8 mouse cellular contexts compared by ENCODE assay signal in the genomic region with DNA sequence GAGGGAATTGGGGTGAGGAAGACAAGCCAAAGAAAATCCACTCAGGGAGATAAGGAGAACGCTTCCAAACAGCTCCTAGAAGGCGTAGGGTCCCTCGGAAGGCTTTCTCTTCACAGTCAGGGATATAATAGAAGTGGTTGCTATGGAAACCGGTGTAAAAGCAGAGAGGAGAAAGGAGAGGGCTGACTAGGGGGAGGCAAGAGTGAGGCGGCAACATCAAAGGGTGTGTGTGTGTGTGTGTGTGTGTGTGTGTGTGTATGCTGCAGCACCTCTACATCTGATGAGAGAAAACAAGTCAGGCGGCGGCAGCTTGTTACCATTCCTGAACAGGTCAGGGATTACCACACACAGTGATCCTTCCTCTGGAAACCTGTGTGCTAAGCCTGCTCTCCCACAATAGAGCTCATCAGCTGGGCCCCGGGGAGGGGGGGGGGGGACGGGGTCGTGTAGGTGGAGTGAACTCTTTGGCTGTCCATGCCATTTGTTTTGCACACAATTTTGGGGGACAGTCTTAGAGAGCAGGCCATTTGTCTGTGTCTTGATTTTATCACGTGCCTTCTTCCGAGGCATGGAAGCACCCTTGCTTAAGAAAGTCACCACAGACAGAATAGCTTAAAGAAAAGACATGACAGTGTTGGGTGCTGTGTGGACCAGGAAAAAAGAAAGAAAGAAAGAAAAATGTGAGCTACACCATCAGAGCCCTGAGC. TPM values are rescaled to one million over a fixed set of nuclear protein-coding genes. Genes with fewer than 3 reads are reported as not detected.
DNase-seq lines count a peak whose midpoint lies in the region; ATAC-seq lines count a peak whose summit lies in the region.

No protein-coding gene starts in this region.

- no peak overlapping the region for H3K4me3 ChIP-seq in forebrain, embryonic 16.5 days (replicated peaks; ENCODE audit: low read length)
- H3K4me3 ChIP-seq in liver, embryonic 12.5 days = no peak overlapping the region

- peaks cover 44% of the 10 kb centered on the region for H3K4me1 ChIP-seq in forebrain, embryonic 16.5 days (replicated peaks; ENCODE audit: control insufficient read depth, insufficient read depth, low read length)
- H3K4me1 ChIP-seq in liver, embryonic 12.5 days = peaks cover 22% of the 10 kb centered on the region

- H3K27me3 ChIP-seq in forebrain, embryonic 16.5 days (replicated peaks; ENCODE audit: control insufficient read depth, insufficient read depth, low read length) = no peaks in the 10 kb centered on the region
- H3K27me3 ChIP-seq in liver, embryonic 12.5 days (replicated peaks) = 0 out of 2 replicates have a peak, but pooled peaks cover 4% of the 10 kb centered on the region

- intact Hi-C loops in heart, postnatal 14 days (cut with DNase I) = no loop called here
- intact Hi-C loops in left cerebral cortex, postnatal 10 days (cut with DNase I) = loop anchor here (5.0 kb wide), 1 partner anchor 44 kb away; no protein-coding TSS in a partner anchor

- peak overlapping the region; percentile 47 for H3K9ac ChIP-seq in forebrain, embryonic 16.5 days (replicated peaks; ENCODE audit: low read depth, low read length)
- H3K9ac ChIP-seq in liver, embryonic 12.5 days = no peak overlapping the region

- DNase-seq in heart, adult 11 months = peak; percentile 93
- no peak for DNase-seq in heart, postnatal 14 days
- DNase-seq in MN1 (ENCODE audit: low spot score) = peak; percentile 82
- DNase-seq in left cerebral cortex, postnatal 10 days (ENCODE audit: extremely low spot score in 1 of 2, low spot score in 2 of 2) = peak; percentile 65 to 81
- DNase-seq in retina, embryonic 14.5 days (ENCODE audit: low spot score) = peak; percentile 73
- DNase-seq in thymus, postnatal 0 days (ENCODE audit: low spot score) = no peak

- WGBS in forebrain, embryonic 16.5 days = 1% methylated on average over 12 of the region's 12 CpGs
- 31% methylated on average over 12 of the region's 12 CpGs for WGBS in liver, embryonic 12.5 days (ENCODE audit: insufficient replicate concordance)

- peak overlapping the region; percentile 33 for H3K4me2 ChIP-seq in forebrain, embryonic 16.5 days (ENCODE audit: low read length)
- no peak overlapping the region for H3K4me2 ChIP-seq in liver, embryonic 12.5 days

- H3K27ac ChIP-seq in forebrain, embryonic 16.5 days (ENCODE audit: low read length) = peak overlapping the region; percentile 95
- no peak overlapping the region for H3K27ac ChIP-seq in liver, embryonic 12.5 days

- ATAC-seq in forebrain, embryonic 16.5 days = peak; percentile 80
- no peak for ATAC-seq in liver, embryonic 12.5 days

- no peaks in the 10 kb centered on the region for H3K9me3 ChIP-seq in forebrain, embryonic 16.5 days (ENCODE audit: control insufficient read depth, low read length)
- H3K9me3 ChIP-seq in liver, embryonic 12.5 days (replicated peaks) = no peaks in the 10 kb centered on the region

- H3K36me3 ChIP-seq in forebrain, embryonic 16.5 days (ENCODE audit: control insufficient read depth, insufficient read depth) = no peaks in the 10 kb centered on the region
- H3K36me3 ChIP-seq in liver, embryonic 12.5 days = no peaks in the 10 kb centered on the region

RNA-seq across cellular contexts. Expression of gene Irf2bp2, which starts 55.0 kb away (rescaled TPM):
- 100 to 1,000 TPM; 124 to 140 TPM for total RNA-seq in heart, postnatal 14 days (2021)
- polyA plus RNA-seq in forebrain, embryonic 16.5 days (2015; fragmentation: Nextera tagmentation; extraction: Ambion mirVana) = 10.1 and 10.7 TPM in 2 replicates
- 10 to 100 TPM; 51.2 to 54.6 TPM for total RNA-seq in left cerebral cortex, postnatal 10 days (2021)
- polyA plus RNA-seq in liver, embryonic 12.5 days (2016; fragmentation: Nextera tagmentation; extraction: Ambion mirVana) = 5.5 and 5.6 TPM in 2 replicates
- polyA plus RNA-seq in thymus, postnatal 0 days (2015; fragmentation: Nextera tagmentation; extraction: Ambion mirVana) = 14.9 and 20.3 TPM in 2 replicates

Comparison
In these comparisons a context has a peak if more than half of its experiments do, and no peak if none do; other contexts are left out.
1. DNase-seq: peak in heart, adult 11 months (single experiment), MN1 (single experiment), left cerebral cortex, postnatal 10 days (2 of 2) and retina, embryonic 14.5 days (single experiment); none in heart, postnatal 14 days (0 of 2) and thymus, postnatal 0 days (single experiment).